Mouse (Mus musculus): ENCODE data around the gene Tmem229b.
"Not testable (repeated sequence)": the region's sequence is repeated elsewhere in the genome, so short reads cannot be mapped to it uniquely, and the experiment has no call there.

Tmem229b gene

GRCm38 (mm10) chr12:79007126-79007753 lies at the start of gene Tmem229b:
TSS of gene Tmem229b (minus strand) at chr12:79007627.
- peak; percentile 71 for DNase-seq

GRCm38 (mm10) chr12:79055276-79055675 lies 47.8 kb upstream of the Tmem229b start:
- peak; percentile 39 for DNase-seq

- no peak for DNase-seq
Observed at GRCm38 (mm10) chr12:79052073-79052472, 44.6 kb upstream of the Tmem229b start.

- DNase-seq = no peak
Observed at GRCm38 (mm10) chr12:79050545-79051212, 43.3 kb upstream of the Tmem229b start.

- no peak for DNase-seq
Observed at GRCm38 (mm10) chr12:79049807-79050206, 42.4 kb upstream of the Tmem229b start.

GRCm38 (mm10) chr12:79048898-79049297 lies 41.5 kb upstream of the Tmem229b start:
- no peak for DNase-seq

GRCm38 (mm10) chr12:79047203-79047602 lies 39.8 kb upstream of the Tmem229b start:
- no peak for DNase-seq

- DNase-seq = no peak
Observed at GRCm38 (mm10) chr12:79046171-79046570, 38.7 kb upstream of the Tmem229b start.

GRCm38 (mm10) chr12:79044668-79045067 lies 37.2 kb upstream of the Tmem229b start:
- no peak for DNase-seq

GRCm38 (mm10) chr12:79041436-79041835 lies 34.0 kb upstream of the Tmem229b start:
- no peak for DNase-seq

GRCm38 (mm10) chr12:79040201-79040827 lies 32.9 kb upstream of the Tmem229b start:
- no peak for DNase-seq

GRCm38 (mm10) chr12:79039708-79040107 lies 32.3 kb upstream of the Tmem229b start:
- no peak for DNase-seq

- DNase-seq = no peak
Observed at GRCm38 (mm10) chr12:79035349-79035748, 27.9 kb upstream of the Tmem229b start.

GRCm38 (mm10) chr12:79034331-79034730 lies 26.9 kb upstream of the Tmem229b start:
- no peak for DNase-seq

- peak; percentile 39 for DNase-seq
Observed at GRCm38 (mm10) chr12:79028911-79029861, 21.8 kb upstream of the Tmem229b start, which contains the start of gene Plekhh1. TSS of gene Plekhh1 (plus strand) at chr12:79029163.

GRCm38 (mm10) chr12:79027526-79027925 lies 20.1 kb upstream of the Tmem229b start:
- not testable (repeated sequence) for DNase-seq

- DNase-seq = peak; percentile 47
Observed at GRCm38 (mm10) chr12:79022882-79023281, 15.5 kb upstream of the Tmem229b start.

- no peak for DNase-seq
Observed at GRCm38 (mm10) chr12:79021902-79022301, 14.5 kb upstream of the Tmem229b start.

GRCm38 (mm10) chr12:79017994-79018399 lies 10.6 kb upstream of the Tmem229b start:
- peak; percentile 29 for DNase-seq

GRCm38 (mm10) chr12:79016109-79016508 lies 8.7 kb upstream of the Tmem229b start:
- DNase-seq = no peak

- DNase-seq = no peak
Observed at GRCm38 (mm10) chr12:79010569-79010968, 3.1 kb upstream of the Tmem229b start.

- DNase-seq = peak; percentile 74
Observed at GRCm38 (mm10) chr12:79006478-79007125, 825 bp downstream of the Tmem229b start.

Data from thymus, postnatal 14 days (tissue).